Mouse (Mus musculus) heart, adult 2 months (tissue): ENCODE measurements around the gene Nectin4. TPM values are rescaled to one million over a fixed set of nuclear protein-coding genes. Genes with fewer than 3 reads are reported as not detected.

Experiments used
- DNase-seq, 2 experiments: peaks; one replicate each; pipeline ENCODE4 v3.0.0; 2021
- H3K27ac ChIP-seq: fragments of 200-600 bp; 2 replicates; pipeline ENCODE4 v1.8.1; 2022
- H3K27me3 ChIP-seq: fragments of 200-500 bp; 2 replicates; pipeline ENCODE4 v1.6.1; 2012; ENCODE audit warnings: mild to moderate bottlenecking, low read length, inconsistent platforms, mixed read lengths; ENCODE audit not compliant: control insufficient read depth, insufficient read depth
- H3K36me3 ChIP-seq: fragments of 200-500 bp; 2 replicates; pipeline ENCODE4 v1.6.1; 2012; ENCODE audit warnings: low read length, inconsistent platforms; ENCODE audit not compliant: control insufficient read depth, insufficient read depth
- H3K4me1 ChIP-seq: fragments of 200-500 bp; 2 replicates; pipeline ENCODE4 v1.6.1; 2011; ENCODE audit warnings: low read length; ENCODE audit not compliant: control insufficient read depth, insufficient read depth
- H3K4me3 ChIP-seq: fragments of 200-600 bp; 2 replicates; pipeline ENCODE4 v1.8.1; 2022
- H3K79me2 ChIP-seq: fragments of 200-500 bp; replicated peaks from 2 replicates; pipeline ENCODE4 v1.6.1; 2012; ENCODE audit warnings: mild to moderate bottlenecking, inconsistent platforms, low read length, moderate library complexity, mixed read lengths; ENCODE audit not compliant: control insufficient read depth, insufficient read depth
- H3K9ac ChIP-seq: fragments of 200-500 bp; 2 replicates; pipeline ENCODE4 v1.6.1; 2012; ENCODE audit warnings: low read depth, mild to moderate bottlenecking, control low read depth, inconsistent platforms, low read length, mixed read lengths
- CTCF ChIP-seq: fragments of 200-600 bp; IDR thresholded peaks from 2 replicates; pipeline ENCODE4 v1.8.1; 2022; ENCODE audit warnings: antibody characterized with exemption, mild to moderate bottlenecking, moderate library complexity
- EP300 ChIP-seq: fragments of 200-500 bp; IDR thresholded peaks from 2 replicates; pipeline ENCODE4 v1.6.1; 2011; ENCODE audit warnings: low read depth, low read length, control low read depth; ENCODE audit not compliant: insufficient read depth
- POLR2A ChIP-seq: fragments of 200-500 bp; IDR thresholded peaks from 2 replicates; pipeline ENCODE4 v1.6.1; 2011; ENCODE audit warnings: mild to moderate bottlenecking, low read depth, low read length, control low read depth; ENCODE audit not compliant: insufficient read depth
- WGBS: fragments of 180-500 bp; shearing (Covaris S2); methylation state at CpG from one replicate; pipeline ENCODE4 v1.1.7; 2018; 5-methylcytosine and 5-hydroxymethylcytosine counted together
- intact Hi-C: fragments of 180-260 bp; cut with DNase I; formaldehyde crosslinking; loops from one replicate; pipeline ENCODE4 v1.15.1; 2025
- polyA plus RNA-seq: library from polyadenylated mRNA; depleted of rRNA; stranded (reverse); fragments of >200 nt; gene quantifications from 2 replicates; pipeline ENCODE4 v1.2.3, GENCODE M21; 2012
- total RNA-seq, 2 experiments: library from RNA; stranded (reverse); gene quantifications; 2 replicates each; pipeline ENCODE4 v1.2.3; 2021

The Nectin4 gene
- total and polyA plus RNA-seq, 3 experiments: 0.13 to 0.23 (median 0.21) TPM

DNA sequence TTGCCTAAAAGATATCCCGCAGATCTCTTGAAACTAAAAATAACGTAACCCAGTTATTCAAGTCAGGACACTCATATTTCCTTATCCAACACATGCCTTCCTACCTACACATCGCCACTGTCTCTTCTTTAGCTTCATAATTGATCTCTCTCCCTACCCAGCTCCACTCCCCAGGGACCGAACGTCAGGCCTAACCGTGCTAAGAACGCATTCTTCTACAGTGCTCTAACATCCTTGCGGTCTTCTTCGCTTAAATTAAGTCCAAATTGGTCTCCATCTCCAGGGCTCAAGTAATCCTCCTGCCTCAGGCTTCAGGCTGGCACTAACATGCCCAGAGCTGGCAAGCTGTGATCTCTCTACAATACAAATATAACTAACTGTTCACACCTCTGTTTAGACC is 41.7 kb upstream of the Nectin4 start:
- peak overlapping the region; percentile 72 for H3K4me3 ChIP-seq
- no peak for DNase-seq
- H3K9ac ChIP-seq: peak overlapping the region; percentile 100
- H3K27ac ChIP-seq: peak overlapping the region; percentile 99
- TF ChIP-seq CTCF: no peak
- no peak for TF ChIP-seq EP300
- TF ChIP-seq POLR2A: no peak
- 8% methylated on average over 9 of the region's 9 CpGs for WGBS
- intact Hi-C loops: loop anchor here (2.0 to 5.0 kb wide), 3 partner anchors 33 to 216 kb away; partner anchors contain the start of genes Cfap126, Tomm40l and Ufc1
- H3K36me3 ChIP-seq: peaks cover 12% of the 10 kb centered on the region
- peaks cover 13% of the 10 kb centered on the region for H3K79me2 ChIP-seq
- H3K27me3 ChIP-seq: no peaks in the 10 kb centered on the region
- peaks cover 10% of the 10 kb centered on the region for H3K4me1 ChIP-seq

DNA sequence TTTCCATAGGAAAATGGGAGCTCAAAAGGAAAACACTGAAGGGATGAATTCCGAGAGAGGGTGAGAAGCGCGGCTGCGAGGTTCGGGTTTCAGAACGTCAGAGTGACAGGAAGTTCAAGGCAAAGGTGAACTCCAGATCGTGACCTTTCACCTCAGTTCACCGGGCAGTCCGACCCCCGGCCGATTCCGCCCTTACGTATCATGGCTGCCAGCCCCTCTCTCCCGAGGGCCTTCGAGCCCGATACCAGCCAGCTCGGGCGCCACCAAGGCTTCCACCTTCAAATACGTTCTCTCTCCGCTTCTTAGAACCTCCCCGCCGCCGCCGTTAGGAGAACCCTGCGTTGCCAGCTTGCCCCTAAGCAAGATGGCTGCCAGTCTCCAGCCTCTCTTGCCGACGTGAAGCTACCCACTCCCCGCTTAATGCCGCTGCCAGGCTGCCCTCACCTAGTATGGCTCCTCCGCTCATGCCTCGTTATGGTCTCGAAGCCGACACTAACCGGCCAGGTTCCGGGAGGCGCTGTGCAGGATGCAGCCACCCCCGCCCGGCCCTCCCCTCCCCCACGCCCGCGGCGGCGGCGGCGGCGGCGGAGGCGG is 41.0 kb upstream of the Nectin4 start, which contains the start of gene Dedd:
Gene Dedd (plus strand): TSS at position 307 of the 594 bp plus-strand sequence.
- peak within 1 kb of the TSS; percentile 99 for H3K27ac ChIP-seq
- H3K79me2 ChIP-seq: peaks cover 13% of the 10 kb centered on the region
- peak within 1 kb of the TSS; percentile 72 for H3K4me3 ChIP-seq
- H3K27me3 ChIP-seq: no peaks in the 10 kb centered on the region
- peak; percentile 30; the same call in 1 of the 2 replicates for TF ChIP-seq EP300
- no peak; the same call in 1 of the 2 replicates for TF ChIP-seq CTCF
- peak; percentile 72 for TF ChIP-seq POLR2A
- DNase-seq: peak; percentile 91 to 95
- peak within 1 kb of the TSS; percentile 100 for H3K9ac ChIP-seq
- peaks cover 10% of the 10 kb centered on the region for H3K4me1 ChIP-seq
- WGBS: under 1% methylated on average over 48 of the region's 48 CpGs
- H3K36me3 ChIP-seq: peaks cover 12% of the 10 kb centered on the region
- intact Hi-C loops: loop anchor here (1.0 to 5.0 kb wide), 5 partner anchors 16 to 217 kb away; partner anchors contain the start of genes Cfap126, Nit1, Pfdn2 and Tomm40l

DNA sequence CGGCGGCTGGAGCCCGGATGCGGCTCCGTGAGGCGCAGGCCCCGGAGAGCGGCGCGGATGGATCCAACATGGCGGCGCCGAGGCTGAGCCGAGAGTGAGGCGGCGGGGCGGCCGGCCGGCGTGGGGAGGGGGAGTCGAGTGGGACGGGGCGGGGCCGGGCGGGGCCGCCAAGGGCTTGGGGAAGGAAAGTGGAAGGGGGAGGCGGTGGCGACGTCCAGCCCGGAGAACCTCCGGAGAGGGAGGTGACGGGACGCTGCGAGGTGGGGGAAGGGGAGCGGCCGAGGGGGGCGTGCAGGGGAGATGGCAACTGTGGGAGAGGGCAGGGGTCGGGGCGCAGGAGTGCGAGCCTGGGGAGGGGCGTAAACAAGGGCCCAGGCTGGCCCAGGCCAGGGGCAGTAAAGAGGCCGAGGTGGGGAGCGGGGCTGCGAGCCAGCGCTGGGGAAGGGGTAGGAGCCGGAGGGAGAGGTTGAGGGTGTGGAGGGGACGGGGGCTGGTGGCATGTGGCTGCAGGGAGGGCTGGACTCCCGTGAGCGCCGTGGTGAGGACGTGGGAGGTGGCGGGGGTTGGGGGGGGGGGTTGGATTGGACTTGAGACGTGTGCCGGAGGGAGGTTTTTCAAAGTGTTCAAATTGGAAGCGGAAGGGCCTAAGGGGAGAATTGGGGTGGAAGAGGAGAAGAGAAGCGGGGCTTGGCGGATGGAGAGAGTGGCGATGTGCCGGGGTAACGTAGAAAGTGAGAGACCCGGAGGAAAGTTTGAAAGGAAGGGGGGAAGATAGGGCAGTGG is 40.3 kb upstream of the Nectin4 start:
- H3K27me3 ChIP-seq: no peaks in the 10 kb centered on the region
- intact Hi-C loops: loop anchor here (1.0 to 5.0 kb wide), 5 partner anchors 16 to 217 kb away; partner anchors contain the start of genes Cfap126, Nit1, Pfdn2 and Tomm40l
- peaks cover 12% of the 10 kb centered on the region for H3K36me3 ChIP-seq
- 0 out of 2 replicates have a peak, but pooled peaks have one; percentile 14 for TF ChIP-seq POLR2A
- TF ChIP-seq EP300: no peak
- peaks cover 15% of the 10 kb centered on the region for H3K79me2 ChIP-seq
- H3K27ac ChIP-seq: peak overlapping the region; percentile 99
- peak in 1 of 2 experiments; percentile 37 for DNase-seq
- peak overlapping the region; percentile 72 for H3K4me3 ChIP-seq
- peak overlapping the region; percentile 100 for H3K9ac ChIP-seq
- under 1% methylated on average over 52 of the region's 61 CpGs for WGBS
- peaks cover 10% of the 10 kb centered on the region for H3K4me1 ChIP-seq

DNA sequence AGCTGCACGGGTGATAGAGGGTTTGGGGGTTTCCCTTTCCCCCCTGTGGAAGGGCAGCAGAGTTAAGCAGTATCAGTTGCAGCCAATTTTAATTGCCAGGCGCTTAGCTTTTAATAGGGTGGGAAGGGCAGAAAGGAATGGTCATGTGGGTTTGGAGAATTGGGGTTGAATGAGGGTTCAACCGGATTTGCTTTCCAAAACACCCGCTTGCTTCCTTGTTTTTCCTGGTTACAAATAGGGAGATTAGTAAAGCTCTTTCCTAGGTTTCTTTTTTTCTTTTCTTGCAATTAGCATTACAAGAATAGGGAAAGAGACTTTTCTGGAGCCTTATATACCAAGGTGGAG is 39.7 kb upstream of the Nectin4 start:
- no peaks in the 10 kb centered on the region for H3K27me3 ChIP-seq
- peak overlapping the region; percentile 100 for H3K9ac ChIP-seq
- under 1% methylated on average over 4 of the region's 4 CpGs for WGBS
- H3K36me3 ChIP-seq: peaks cover 12% of the 10 kb centered on the region
- DNase-seq: no peak
- H3K4me1 ChIP-seq: peaks cover 10% of the 10 kb centered on the region
- H3K79me2 ChIP-seq: peaks cover 16% of the 10 kb centered on the region
- TF ChIP-seq EP300: no peak
- no peak for TF ChIP-seq POLR2A
- peak overlapping the region; percentile 99 for H3K27ac ChIP-seq
- intact Hi-C loops: no loop called here
- H3K4me3 ChIP-seq: peak overlapping the region; percentile 72

DNA sequence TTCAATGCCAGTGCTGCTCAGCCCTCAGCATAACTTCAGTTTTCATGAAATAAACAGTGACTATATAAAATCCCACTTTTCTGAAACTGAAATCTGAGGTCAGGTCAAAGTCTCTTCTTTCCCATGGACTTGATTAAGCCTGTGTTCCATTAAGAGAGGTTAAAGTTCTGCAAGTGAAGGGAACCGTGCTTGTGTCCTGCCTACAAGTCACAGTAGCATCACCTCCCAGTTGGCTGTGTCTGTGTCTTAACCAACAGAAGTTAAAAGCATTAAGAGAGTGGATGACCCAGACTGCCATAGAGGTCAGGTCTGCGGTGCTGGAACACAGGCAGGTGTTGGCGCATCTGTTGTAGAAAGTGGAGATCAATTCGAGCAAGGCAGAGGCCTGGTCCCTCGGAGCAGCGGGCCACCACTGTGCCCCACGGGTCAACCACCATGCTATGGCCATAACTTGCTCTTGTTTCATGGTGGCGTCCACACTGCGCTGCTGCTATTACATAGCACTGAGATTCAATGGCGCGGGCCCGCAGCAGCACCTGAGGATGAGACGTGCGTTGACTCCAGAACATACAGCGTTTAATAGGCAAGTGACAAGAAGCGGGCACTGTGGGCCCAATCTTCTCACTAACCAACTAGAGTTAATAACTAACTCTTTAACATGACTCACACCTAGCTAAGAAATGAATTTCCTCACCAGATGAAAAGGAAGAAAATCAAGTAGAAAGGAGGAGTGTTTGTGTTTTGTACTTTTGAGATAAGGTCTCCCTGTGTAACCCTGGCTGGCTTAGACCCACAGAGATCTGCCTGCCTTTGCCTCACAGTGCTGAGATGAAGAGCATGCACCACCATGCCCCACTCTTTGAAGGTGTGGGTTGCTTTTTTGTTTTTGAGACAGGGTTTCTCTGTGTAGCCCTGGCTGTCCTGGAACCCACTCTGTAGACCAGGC is 27.4 kb upstream of the Nectin4 start:
- H3K79me2 ChIP-seq: peaks cover 4% of the 10 kb centered on the region; the same call in 1 of the 2 replicates
- H3K36me3 ChIP-seq: no peaks in the 10 kb centered on the region
- no peak overlapping the region for H3K27ac ChIP-seq
- TF ChIP-seq EP300 (no peak), POLR2A (no peak), CTCF (no peak)
- H3K27me3 ChIP-seq: no peaks in the 10 kb centered on the region
- intact Hi-C loops: no loop called here
- no peak for DNase-seq
- peaks cover 2% of the 10 kb centered on the region for H3K4me1 ChIP-seq
- H3K4me3 ChIP-seq: no peak overlapping the region
- no peak overlapping the region for H3K9ac ChIP-seq
- 93% methylated on average over 16 of the region's 16 CpGs for WGBS
